8 mouse cellular contexts compared by ENCODE assay signal in genomic region chr19:4440222-4440621, GRCm38 (mm10). TPM values are rescaled to one million over a fixed set of nuclear protein-coding genes. Genes with fewer than 3 reads are reported as not detected.
DNase-seq lines count a peak whose midpoint lies in the region; ATAC-seq and TF ChIP-seq lines count a peak whose summit lies in the region.

No protein-coding gene starts in this region.

- H3K79me2 ChIP-seq in heart, adult 2 months (replicated peaks; ENCODE audit: control insufficient read depth, insufficient read depth, low read length): no peaks in the 10 kb centered on the region

- no peak for ATAC-seq in intestine, postnatal 0 days
- no peak for ATAC-seq in monocyte, adult 5-6 weeks (replicated peaks; ENCODE audit: insufficient number of reproducible peaks, low FRiP score, low TSS enrichment, poor library complexity, severe bottlenecking)

- intact Hi-C loops in heart, adult 2 months (cut with DNase I): loop anchor here (5.0 kb wide), 1 partner anchor 103 kb away; no protein-coding TSS in a partner anchor

- no peaks in the 10 kb centered on the region for H3K9me3 ChIP-seq in intestine, postnatal 0 days (ENCODE audit: control insufficient read depth)

- H3K4me1 ChIP-seq in heart, adult 2 months (ENCODE audit: control insufficient read depth, insufficient read depth, low read length): peaks cover 4% of the 10 kb centered on the region
- H3K4me1 ChIP-seq in intestine, postnatal 0 days (replicated peaks; ENCODE audit: control insufficient read depth, insufficient read depth, low read length): 0 out of 2 replicates have a peak, but pooled peaks cover 5% of the 10 kb centered on the region

- no peak overlapping the region for H3K9ac ChIP-seq in heart, adult 2 months (ENCODE audit: low read depth, low read length)
- no peak overlapping the region for H3K9ac ChIP-seq in intestine, postnatal 0 days (ENCODE audit: low read depth, low read length)

- no peak for TF ChIP-seq POLR2A in heart, adult 2 months (IDR thresholded peaks at IDR 0.05; ENCODE audit: insufficient read depth, low read depth, low read length)

- peak overlapping the region; percentile 94 for H3K4me2 ChIP-seq in intestine, postnatal 0 days (replicated peaks; ENCODE audit: low read depth)

- no peak for TF ChIP-seq EP300 in heart, adult 2 months (IDR thresholded peaks at IDR 0.05; ENCODE audit: insufficient read depth, low read depth, low read length)

- no peak overlapping the region for H3K4me3 ChIP-seq in heart, adult 2 months
- peak overlapping the region; percentile 70 for H3K4me3 ChIP-seq in intestine, postnatal 0 days (ENCODE audit: low read depth, low read length)

- no peaks in the 10 kb centered on the region for H3K27me3 ChIP-seq in heart, adult 2 months (ENCODE audit: control insufficient read depth, insufficient read depth, low read length)
- no peaks in the 10 kb centered on the region for H3K27me3 ChIP-seq in intestine, postnatal 0 days (replicated peaks; ENCODE audit: control insufficient read depth, insufficient read depth, low read length)

- 9% methylated on average over 8 of the region's 8 CpGs for WGBS in heart, adult 2 months
- 8% methylated on average over 8 of the region's 8 CpGs for WGBS in intestine, postnatal 0 days

- DNase-seq in heart, adult 2 months: peak; percentile 30 to 36
- no peak for DNase-seq in heart, adult 8-10 months (ENCODE audit: low spot score)
- DNase-seq in embryo, embryonic 10.5 days (ENCODE audit: low spot score): peak; percentile 55
- peak; percentile 63 to 81 for DNase-seq in lung, adult 18-20 months
- no peak for DNase-seq in thymus, postnatal 10 days (ENCODE audit: low spot score in 2 of 2)
- no peak for DNase-seq in right cerebral cortex, postnatal 4 days

- TF ChIP-seq CTCF in heart, adult 2 months (IDR thresholded peaks at IDR 0.05): no peak
- TF ChIP-seq CTCF in intestine, postnatal 0 days (IDR thresholded peaks at IDR 0.05; ENCODE audit: low read depth): no peak

- no peak overlapping the region for H3K27ac ChIP-seq in heart, adult 2 months
- H3K27ac ChIP-seq in intestine, postnatal 0 days (ENCODE audit: low read depth, low read length): peak overlapping the region; percentile 86

- no peaks in the 10 kb centered on the region for H3K36me3 ChIP-seq in heart, adult 2 months (ENCODE audit: control insufficient read depth, insufficient read depth, low read length)
- H3K36me3 ChIP-seq in intestine, postnatal 0 days (ENCODE audit: control insufficient read depth, insufficient read depth): no peaks in the 10 kb centered on the region; the same call in 1 of the 2 replicates

RNA-seq across cellular contexts. Expression of gene Rhod, which starts 1.0 kb away (rescaled TPM):
- 1 to 10 TPM; 5.3 to 5.5 TPM for total RNA-seq in heart, adult 2 months (2021)
- 8.5 and 9.2 TPM in 2 replicates for polyA plus RNA-seq in heart, adult 2 months (2012; rRNA removed)
- total RNA-seq in heart, adult 8-10 months (2022): 1 to 10 TPM; 5.1 to 6.7 (median 5.8) TPM
- polyA plus RNA-seq in intestine, postnatal 0 days (2015; fragmentation: Nextera tagmentation; extraction: Ambion mirVana): 54.8 and 60.3 TPM in 2 replicates
- total RNA-seq in monocyte, adult 5-6 weeks (2017): not detected in 3 replicates

RNA-seq across cellular contexts. Expression of gene Syt12, which starts 37.0 kb away (rescaled TPM):
- total RNA-seq in heart, adult 2 months (2021): 10 to 100 TPM in 1 of 2 experiments, 1 to 10 TPM in 1; 6.9 to 13.2 TPM
- 1.8 and 3.2 TPM in 2 replicates for polyA plus RNA-seq in heart, adult 2 months (2012; rRNA removed)
- total RNA-seq in heart, adult 8-10 months (2022): 10 to 100 TPM in 1 of 4 experiments, 1 to 10 TPM in 3; 4.2 to 13.5 (median 6.1) TPM
- 0.23 and 0.26 TPM in 2 replicates for polyA plus RNA-seq in intestine, postnatal 0 days (2015; fragmentation: Nextera tagmentation; extraction: Ambion mirVana)
- not detected in 3 replicates for total RNA-seq in monocyte, adult 5-6 weeks (2017)

RNA-seq across cellular contexts. Expression of gene Kdm2a, which starts 42.1 kb away (rescaled TPM):
- total RNA-seq in heart, adult 2 months (2021): 10 to 100 TPM; 36.4 to 38.6 TPM
- polyA plus RNA-seq in heart, adult 2 months (2012; rRNA removed): 49.7 and 82.9 TPM in 2 replicates
- total RNA-seq in heart, adult 8-10 months (2022): 10 to 100 TPM; 36.9 to 47.7 (median 38.9) TPM
- polyA plus RNA-seq in intestine, postnatal 0 days (2015; fragmentation: Nextera tagmentation; extraction: Ambion mirVana): 21.0 and 21.2 TPM in 2 replicates
- total RNA-seq in monocyte, adult 5-6 weeks (2017): 109 to 142 TPM (median 139 TPM) in 3 replicates

RNA-seq across cellular contexts. Expression of gene 2010003K11Rik, which starts 58.2 kb away (rescaled TPM):
- not detected for total RNA-seq in heart, adult 2 months (2021)
- 0.29 and 0.70 TPM in 2 replicates for polyA plus RNA-seq in heart, adult 2 months (2012; rRNA removed)
- not detected for total RNA-seq in heart, adult 8-10 months (2022)
- 156 and 165 TPM in 2 replicates for polyA plus RNA-seq in intestine, postnatal 0 days (2015; fragmentation: Nextera tagmentation; extraction: Ambion mirVana)
- total RNA-seq in monocyte, adult 5-6 weeks (2017): not detected in 3 replicates

Comparison
In these comparisons a context has a peak if more than half of its experiments do, and no peak if none do; other contexts are left out.
1. DNase-seq: peak in heart, adult 2 months (2 of 2), embryo, embryonic 10.5 days (single experiment) and lung, adult 18-20 months (2 of 2); none in heart, adult 8-10 months (single experiment), thymus, postnatal 10 days (0 of 2) and right cerebral cortex, postnatal 4 days (single experiment).